Mouse (Mus musculus): ENCODE data around the gene Pou2f2.

DNA sequence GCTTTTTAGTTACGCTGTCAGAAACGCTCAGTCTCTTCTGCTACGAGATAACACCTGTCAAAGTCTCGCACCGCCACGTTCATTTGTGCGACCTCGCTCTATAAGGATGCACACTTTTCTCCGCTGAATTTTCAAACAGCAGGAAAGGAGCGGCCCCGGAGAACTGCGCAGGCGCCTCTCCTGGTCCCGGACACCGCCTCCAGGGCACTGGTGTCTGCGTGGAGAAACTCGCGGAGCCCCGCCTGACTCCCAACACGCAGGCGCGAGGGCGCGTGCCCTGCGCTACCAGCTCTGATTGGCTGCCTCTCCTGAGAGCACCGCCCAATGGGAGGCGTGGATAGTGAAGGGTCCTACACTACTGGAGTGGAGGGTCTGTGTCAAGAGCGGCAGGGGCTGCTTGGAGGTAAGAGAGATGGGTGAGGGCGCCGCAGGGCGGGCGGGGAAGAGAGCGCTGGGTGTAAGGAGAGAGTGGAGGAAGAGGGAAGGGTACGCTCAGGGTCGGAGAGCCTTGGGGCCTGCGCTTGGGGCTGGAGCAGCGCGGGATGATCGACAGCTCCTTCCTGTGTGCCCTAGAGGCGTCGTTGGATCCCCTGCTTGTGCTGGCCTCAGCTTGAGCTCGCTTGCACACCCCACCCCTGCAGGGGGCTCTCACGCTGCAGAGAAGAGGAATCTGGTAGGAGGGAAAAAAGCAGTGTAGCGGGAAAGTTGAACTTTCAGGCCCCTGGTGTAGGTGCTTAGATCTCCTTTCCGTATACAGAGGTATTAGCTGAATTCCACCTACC is 41.8 kb upstream of the Pou2f2 start, which contains the start of gene Zfp526:
- TF ChIP-seq CTCF (IDR thresholded peaks at IDR 0.05; ENCODE audit: low read depth): peak; percentile 40; the same call in 1 of the 2 replicates
- no peak for TF ChIP-seq EP300 (IDR thresholded peaks at IDR 0.05; ENCODE audit: low read depth)
